Mouse (Mus musculus) CH12.LX (cell line): ENCODE data around the gene Slc30a2.

Source experiments
- CHD2 ChIP-seq: IDR thresholded peaks from 2 replicates; pipeline ENCODE4 v1.6.1; 2011; ENCODE audit warnings: low read length, improper control_type of control experiment
- POLR2A ChIP-seq: IDR thresholded peaks from 2 replicates; pipeline ENCODE4 v1.6.1; 2011; ENCODE audit warnings: low read depth, mild to moderate bottlenecking, improper control_type of control experiment, low read length

DNA sequence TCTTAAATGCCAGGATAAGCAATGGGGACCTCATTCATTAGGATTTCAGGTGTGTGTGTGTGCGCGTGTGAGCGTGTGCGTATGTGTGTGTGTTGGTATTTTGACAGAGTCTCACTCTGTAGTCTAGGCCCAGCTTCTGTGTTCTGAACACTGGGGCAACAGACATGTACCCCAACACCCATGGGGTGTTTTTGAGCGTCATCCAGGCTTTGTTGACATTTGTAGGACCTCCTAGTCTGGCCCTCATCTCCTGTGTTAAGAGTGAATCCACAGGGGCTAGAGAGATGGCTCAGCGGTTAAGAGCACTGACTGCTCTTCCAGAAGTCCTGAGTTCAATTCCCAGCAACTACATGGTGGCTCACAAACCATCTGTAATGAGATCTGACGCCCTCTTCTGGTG is 52.2 kb downstream of the Slc30a2 start:
- TF ChIP-seq POLR2A (no peak), CHD2 (no peak)
